Mouse (Mus musculus): ENCODE measurements around the gene Tmem151a. TPM values are rescaled to one million over a fixed set of nuclear protein-coding genes. Genes with fewer than 3 reads are reported as not detected.

Tmem151a gene
- polyA plus RNA-seq, 1 experiment = not detected

DNA sequence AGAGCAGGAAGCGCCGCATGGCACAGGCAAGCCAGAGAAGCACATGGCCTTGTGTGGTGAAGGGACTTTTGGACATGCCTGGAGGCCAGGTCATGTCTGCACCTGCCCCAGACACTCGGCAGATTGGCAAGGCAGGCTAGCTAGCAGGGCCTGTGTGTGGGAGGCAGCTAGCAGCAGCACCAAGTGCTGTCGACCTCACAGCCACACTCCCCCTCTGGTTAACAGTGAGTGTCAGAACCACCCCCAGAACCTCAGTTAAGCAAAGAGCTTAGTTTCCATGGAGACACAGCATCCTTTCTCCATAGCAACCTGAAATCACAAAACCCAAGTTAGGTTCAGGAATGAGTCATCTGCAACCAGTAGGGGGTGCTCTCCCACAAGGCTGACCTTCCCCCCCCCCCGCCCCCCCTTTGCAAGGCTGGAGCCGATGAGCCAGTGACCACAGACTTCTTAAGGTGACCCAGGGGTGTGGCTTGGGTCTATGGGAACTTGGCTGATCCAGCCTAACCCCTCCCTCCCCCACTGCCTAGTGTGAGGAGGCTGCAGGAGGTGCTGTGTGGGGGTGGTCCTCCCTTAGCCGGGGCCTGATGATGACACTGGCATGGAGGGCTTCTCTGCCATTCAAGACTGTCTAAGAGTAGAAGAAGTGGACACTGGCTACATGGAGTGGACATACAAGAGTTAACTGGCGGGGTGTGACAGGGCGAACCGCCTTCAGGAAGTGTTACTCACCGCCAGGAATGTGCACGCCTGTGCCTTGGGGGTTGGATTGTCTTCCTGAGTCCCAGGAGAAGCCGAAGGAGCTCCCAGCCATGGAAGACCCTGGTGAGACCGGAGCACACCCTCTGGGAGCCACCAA, 35.1 kb downstream of the Tmem151a start, which contains the start of gene Rin1:
Gene Rin1 (plus strand): TSS at position 435 of the 859 bp plus-strand sequence.
- Histone ChIP-seq H3K27ac (ENCODE audit: insufficient read depth, low read depth, low read length) (peak within 1 kb of the TSS; percentile 62), H3K4me1 (ENCODE audit: control insufficient read depth, insufficient read depth, low read length) (peaks cover 21% of the 10 kb centered on the region), H3K4me3 (ENCODE audit: insufficient read depth, low read length) (peak within 1 kb of the TSS; percentile 44)
- TF ChIP-seq CTCF (IDR thresholded peaks at IDR 0.05; ENCODE audit: low read depth, low read length) = peak; percentile 22; the same call in 1 of the 2 replicates
- no peak for TF ChIP-seq POLR2A (IDR thresholded peaks at IDR 0.05; ENCODE audit: borderline replicate concordance, low read depth, low read length)

DNA sequence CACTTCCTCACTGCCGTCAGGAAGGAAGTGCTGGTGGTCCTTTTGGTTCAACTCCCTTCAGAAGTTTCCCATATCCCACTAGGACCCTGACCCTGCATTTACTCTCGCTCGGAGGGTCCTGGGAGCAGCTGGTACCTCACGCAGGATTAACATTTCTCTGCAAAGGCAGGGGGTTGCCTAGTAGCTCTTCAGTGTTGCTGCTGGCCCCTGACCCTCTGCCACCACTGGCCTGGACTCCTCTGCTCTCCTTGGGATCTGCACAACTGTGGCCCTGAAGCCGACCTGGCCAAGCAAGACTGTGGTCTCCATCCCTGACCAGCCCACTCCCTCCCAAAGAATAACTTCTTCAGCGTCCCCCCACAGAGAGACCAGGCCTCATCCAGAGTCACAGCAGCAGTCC, 36.0 kb downstream of the Tmem151a start:
- TF ChIP-seq CTCF (IDR thresholded peaks at IDR 0.05; ENCODE audit: low read depth, low read length) = no peak
- no peak for TF ChIP-seq POLR2A (IDR thresholded peaks at IDR 0.05; ENCODE audit: borderline replicate concordance, low read depth, low read length)
- Histone ChIP-seq H3K4me3 (ENCODE audit: insufficient read depth, low read length) (no peak overlapping the region), H3K4me1 (ENCODE audit: control insufficient read depth, insufficient read depth, low read length) (peaks cover 21% of the 10 kb centered on the region), H3K27ac (ENCODE audit: insufficient read depth, low read depth, low read length) (peak overlapping the region; percentile 62)

- H3K27ac ChIP-seq (ENCODE audit: insufficient read depth, low read depth, low read length) = no peak overlapping the region
- TF ChIP-seq POLR2A (IDR thresholded peaks at IDR 0.05; ENCODE audit: borderline replicate concordance, low read depth, low read length) = no peak
- no peak for TF ChIP-seq CTCF (IDR thresholded peaks at IDR 0.05; ENCODE audit: low read depth, low read length)
- H3K4me3 ChIP-seq (ENCODE audit: insufficient read depth, low read length) = no peak overlapping the region
- peaks cover 21% of the 10 kb centered on the region for H3K4me1 ChIP-seq (ENCODE audit: control insufficient read depth, insufficient read depth, low read length)
These were observed 36.9 kb downstream of the Tmem151a start for GRCm38 (mm10) chr19:5048138-5049056.

DNA sequence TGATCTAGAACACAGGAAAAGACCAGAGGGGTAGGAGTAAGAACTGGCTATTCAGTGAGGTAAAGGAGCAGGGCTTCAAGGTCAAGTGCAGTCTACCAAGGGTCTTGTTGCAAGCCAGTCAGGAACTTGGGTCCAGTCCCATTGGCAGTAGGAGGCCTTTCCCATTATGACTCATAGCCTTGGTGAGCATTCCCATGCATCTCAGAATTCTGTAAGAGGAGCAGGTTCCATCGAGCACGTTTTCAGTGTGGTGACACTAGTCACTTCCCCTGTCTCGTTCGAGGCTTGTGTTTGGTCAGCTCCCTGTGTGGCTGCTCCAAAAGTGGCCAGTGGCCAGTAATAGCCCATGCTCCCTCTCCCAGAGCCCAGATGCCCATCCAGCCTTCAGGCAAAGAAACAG, 39.8 kb downstream of the Tmem151a start:
- Histone ChIP-seq H3K27ac (ENCODE audit: insufficient read depth, low read depth, low read length) (no peak overlapping the region), H3K4me1 (ENCODE audit: control insufficient read depth, insufficient read depth, low read length) (peaks cover 23% of the 10 kb centered on the region), H3K4me3 (ENCODE audit: insufficient read depth, low read length) (no peak overlapping the region)
- TF ChIP-seq POLR2A (IDR thresholded peaks at IDR 0.05; ENCODE audit: borderline replicate concordance, low read depth, low read length) (no peak), CTCF (IDR thresholded peaks at IDR 0.05; ENCODE audit: low read depth, low read length) (no peak)

DNA sequence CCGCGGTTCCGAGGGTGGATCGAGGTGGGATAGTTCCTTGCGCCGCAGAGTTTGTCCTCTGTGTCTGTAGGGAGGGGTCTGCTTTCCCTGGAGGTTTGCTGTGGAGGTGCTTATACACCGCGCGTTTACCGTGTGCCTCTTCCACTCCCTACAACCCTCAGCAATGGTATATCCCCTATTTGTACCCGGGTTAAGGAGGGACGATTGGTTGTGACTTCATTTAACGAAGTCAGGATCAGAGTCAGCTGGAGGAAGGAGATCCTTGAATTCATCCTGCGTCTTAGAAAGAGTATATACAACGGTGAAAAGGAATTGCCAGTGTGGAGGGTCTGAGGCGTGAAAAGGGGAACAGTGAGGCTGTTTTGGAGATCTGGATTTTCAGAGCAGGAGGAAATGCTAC, 43.7 kb downstream of the Tmem151a start:
- Histone ChIP-seq H3K4me3 (ENCODE audit: insufficient read depth, low read length) (peak overlapping the region; percentile 90), H3K27ac (ENCODE audit: insufficient read depth, low read depth, low read length) (peak overlapping the region; percentile 56), H3K4me1 (ENCODE audit: control insufficient read depth, insufficient read depth, low read length) (peaks cover 16% of the 10 kb centered on the region)
- no peak for TF ChIP-seq POLR2A (IDR thresholded peaks at IDR 0.05; ENCODE audit: borderline replicate concordance, low read depth, low read length)
- no peak for TF ChIP-seq CTCF (IDR thresholded peaks at IDR 0.05; ENCODE audit: low read depth, low read length)

- Histone ChIP-seq H3K4me3 (ENCODE audit: insufficient read depth, low read length) (peak within 1 kb of the TSS; percentile 90), H3K27ac (ENCODE audit: insufficient read depth, low read depth, low read length) (peak within 1 kb of the TSS; percentile 56), H3K4me1 (ENCODE audit: control insufficient read depth, insufficient read depth, low read length) (peaks cover 16% of the 10 kb centered on the region)
- TF ChIP-seq POLR2A (IDR thresholded peaks at IDR 0.05; ENCODE audit: borderline replicate concordance, low read depth, low read length) (no peak), CTCF (IDR thresholded peaks at IDR 0.05; ENCODE audit: low read depth, low read length) (no peak)
These were observed 44.3 kb downstream of the Tmem151a start, which contains the start of gene Brms1 for GRCm38 (mm10) chr19:5040862-5041523. Gene Brms1, plus strand, starts transcription at chr19:5041354.

DNA sequence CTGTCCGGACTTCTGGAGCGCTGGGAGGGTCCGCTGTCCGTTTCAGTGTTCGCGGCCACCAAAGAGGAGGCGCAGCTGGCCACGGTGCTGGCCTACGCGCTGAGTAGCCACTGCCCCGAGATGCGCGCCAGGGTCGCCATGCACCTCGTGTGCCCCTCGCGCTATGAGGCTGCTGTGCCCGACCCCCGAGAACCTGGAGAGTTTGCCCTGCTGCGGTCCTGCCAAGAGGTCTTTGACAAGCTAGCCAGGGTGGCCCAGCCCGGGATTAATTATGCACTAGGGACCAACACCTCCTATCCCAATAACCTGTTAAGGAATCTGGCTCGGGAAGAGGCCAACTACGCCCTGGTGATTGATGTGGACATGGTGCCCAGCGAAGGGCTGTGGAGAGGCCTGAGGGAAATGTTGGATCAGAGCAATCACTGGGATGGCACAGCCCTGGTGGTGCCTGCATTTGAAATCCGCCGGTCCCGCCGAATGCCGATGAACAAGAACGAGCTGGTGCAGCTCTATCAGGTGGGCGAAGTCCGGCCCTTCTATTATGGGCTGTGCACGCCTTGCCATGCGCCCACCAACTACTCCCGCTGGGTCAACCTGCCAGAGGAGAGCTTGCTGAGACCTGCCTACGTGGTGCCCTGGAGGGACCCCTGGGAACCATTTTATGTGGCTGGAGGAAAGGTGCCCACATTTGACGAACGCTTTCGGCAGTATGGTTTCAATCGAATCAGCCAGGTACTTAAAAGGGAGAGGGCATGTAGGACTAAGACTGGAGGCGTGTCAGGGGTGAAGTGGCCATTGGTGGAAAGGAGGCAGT, 45.8 kb downstream of the Tmem151a start:
- peaks cover 16% of the 10 kb centered on the region for H3K4me1 ChIP-seq (ENCODE audit: control insufficient read depth, insufficient read depth, low read length)
- H3K4me3 ChIP-seq (ENCODE audit: insufficient read depth, low read length) = peak overlapping the region; percentile 91
- H3K27ac ChIP-seq (ENCODE audit: insufficient read depth, low read depth, low read length) = no peak overlapping the region
- TF ChIP-seq CTCF (IDR thresholded peaks at IDR 0.05; ENCODE audit: low read depth, low read length) (no peak), POLR2A (IDR thresholded peaks at IDR 0.05; ENCODE audit: borderline replicate concordance, low read depth, low read length) (no peak)

- Histone ChIP-seq H3K4me3 (ENCODE audit: insufficient read depth, low read length) (peak within 1 kb of the TSS; percentile 91), H3K27ac (ENCODE audit: insufficient read depth, low read depth, low read length) (peak within 1 kb of the TSS; percentile 12; the same call in 1 of the 2 replicates), H3K4me1 (ENCODE audit: control insufficient read depth, insufficient read depth, low read length) (peaks cover 16% of the 10 kb centered on the region)
- TF ChIP-seq CTCF (IDR thresholded peaks at IDR 0.05; ENCODE audit: low read depth, low read length) = no peak
- no peak for TF ChIP-seq POLR2A (IDR thresholded peaks at IDR 0.05; ENCODE audit: borderline replicate concordance, low read depth, low read length)
These were observed 46.6 kb downstream of the Tmem151a start, which contains the start of the genes B4gat1 and AC124502.3 for GRCm38 (mm10) chr19:5038709-5039156. Gene B4gat1, plus strand, starts transcription at chr19:5038826. Gene AC124502.3, plus strand, starts transcription at chr19:5038891.
